Mouse (Mus musculus) midbrain, embryonic 15.5 days (tissue): ENCODE measurements around the gene Gm20605. TPM values are rescaled to one million over a fixed set of nuclear protein-coding genes. Genes with fewer than 3 reads are reported as not detected.

Source experiments
- ATAC-seq: fragments of 200-750 bp; cut with Nextera tagmentation; replicated peaks from 2 replicates; pipeline ENCODE4 v1.8.0; 2017; ENCODE audit warnings: moderate TSS enrichment
- H3K27ac ChIP-seq: fragments of 300-500 bp; sonication (generic); 2 replicates; pipeline ENCODE4 v1.5.1; 2015; ENCODE audit warnings: mild to moderate bottlenecking, inconsistent platforms
- H3K27me3 ChIP-seq: fragments of 300-500 bp; sonication (generic); replicated peaks from 2 replicates; pipeline ENCODE4 v1.6.1; 2015; ENCODE audit warnings: inconsistent platforms
- H3K36me3 ChIP-seq: fragments of 300-500 bp; sonication (generic); replicated peaks from 2 replicates; pipeline ENCODE4 v1.6.1; 2015; ENCODE audit warnings: inconsistent platforms
- H3K4me1 ChIP-seq: fragments of 300-500 bp; sonication (generic); 2 replicates; pipeline ENCODE4 v1.6.1; 2015; ENCODE audit warnings: inconsistent platforms
- H3K4me2 ChIP-seq: fragments of 300-500 bp; sonication (generic); 2 replicates; pipeline ENCODE4 v1.6.1; 2015; ENCODE audit warnings: inconsistent platforms, mild to moderate bottlenecking, moderate library complexity
- H3K4me3 ChIP-seq: fragments of 300-500 bp; sonication (generic); 2 replicates; pipeline ENCODE4 v1.5.1; 2015; ENCODE audit warnings: mild to moderate bottlenecking, inconsistent platforms
- H3K9ac ChIP-seq: fragments of 300-500 bp; sonication (generic); 2 replicates; pipeline ENCODE4 v1.6.1; 2015; ENCODE audit warnings: mild to moderate bottlenecking, inconsistent platforms
- H3K9me3 ChIP-seq: fragments of 300-500 bp; sonication (generic); 2 replicates; pipeline ENCODE4 v1.6.1; 2016; ENCODE audit warnings: inconsistent platforms
- WGBS: fragments of 180-500 bp; shearing (Covaris S2); methylation state at CpG from one replicate; pipeline ENCODE4 v1.1.7; 2015; ENCODE audit warnings: mixed read lengths; 5-methylcytosine and 5-hydroxymethylcytosine counted together
- polyA plus RNA-seq: library from polyadenylated mRNA; unstranded; fragments of >200 nt; fragmentation: Nextera tagmentation; extraction: Ambion mirVana; gene quantifications from 2 replicates; pipeline ENCODE4 v1.2.1, GENCODE M21; 2015

Gene Gm20605
- polyA plus RNA-seq, result 11.3 and 11.8 TPM in 2 replicates

DNA sequence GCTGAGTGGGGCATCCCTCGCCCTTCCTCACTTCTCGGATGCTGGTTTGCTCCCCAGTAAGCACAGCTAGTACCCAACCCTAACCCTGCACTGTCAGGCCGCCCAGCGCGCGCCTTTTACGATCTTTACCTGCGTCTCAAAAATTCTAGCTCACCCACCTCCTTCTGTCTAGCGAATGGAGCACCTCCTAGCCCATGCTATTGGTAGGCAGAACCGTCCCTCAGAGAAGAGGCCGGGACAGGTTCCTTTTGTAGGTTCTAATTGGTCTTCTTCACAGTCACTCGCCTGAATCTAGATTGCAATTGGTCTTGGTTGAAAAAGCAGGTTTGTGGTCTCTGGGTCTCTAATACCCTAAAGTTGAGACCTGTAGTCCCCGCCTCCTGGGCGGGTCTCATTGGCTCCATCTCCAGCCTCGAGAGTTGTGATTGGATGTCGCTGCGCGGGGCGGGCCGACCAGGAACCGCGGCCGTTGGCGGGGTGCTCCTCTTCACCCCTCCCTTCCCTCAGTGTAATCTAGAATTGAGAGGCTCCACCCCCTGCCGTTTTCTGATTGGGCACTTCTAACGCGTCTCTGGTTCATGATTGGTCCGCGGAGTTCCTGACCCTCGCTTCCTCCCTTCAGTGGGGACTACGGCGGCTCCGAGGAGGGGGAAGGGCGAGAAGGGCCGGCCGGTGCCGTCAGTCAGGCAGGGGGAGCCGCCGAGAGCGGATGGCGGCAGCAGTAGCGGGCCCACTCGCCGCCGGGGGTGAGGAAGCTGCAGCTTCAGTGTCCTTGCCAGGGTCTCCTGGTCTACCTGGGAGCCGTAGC lies at the start of gene Gm20605, which contains the start of the genes Fbxo24 and Lrch4:
TSS of gene Gm20605 (plus strand) at position 678 of the 808 bp plus-strand sequence.
TSS of gene Fbxo24 (minus strand) at position 505 of the 808 bp plus-strand sequence.
TSS of gene Lrch4 (plus strand) at position 624 of the 808 bp plus-strand sequence.
- under 1% methylated on average over 45 of the region's 46 CpGs for WGBS
- no peaks in the 10 kb centered on the region for H3K9me3 ChIP-seq

GRCm38 (mm10) chr5:137580246-137580645 lies 48.7 kb upstream of the Gm20605 start:
- ATAC-seq, result no peak
- Histone ChIP-seq H3K27me3 (no peaks in the 10 kb centered on the region), H3K4me3 (no peak overlapping the region), H3K9me3 (no peaks in the 10 kb centered on the region), H3K27ac (no peak overlapping the region), H3K9ac (no peak overlapping the region), H3K4me1 (peaks cover 16% of the 10 kb centered on the region), H3K36me3 (no peaks in the 10 kb centered on the region), H3K4me2 (no peak overlapping the region)
- 85% methylated on average over 6 of the region's 6 CpGs for WGBS

More for the DNA sequence above, at the start of gene Gm20605, which contains the start of the genes Fbxo24 and Lrch4:
- peak; percentile 99 for ATAC-seq
- Histone ChIP-seq H3K27ac (peak within 1 kb of the TSS; percentile 94), H3K4me3 (peak within 1 kb of the TSS; percentile 100), H3K4me2 (peak within 1 kb of the TSS; percentile 94), H3K36me3 (no peaks in the 10 kb centered on the region), H3K9ac (peak within 1 kb of the TSS; percentile 90), H3K27me3 (no peaks in the 10 kb centered on the region), H3K4me1 (peaks cover 43% of the 10 kb centered on the region)

- Histone ChIP-seq H3K4me1 (peaks cover 16% of the 10 kb centered on the region), H3K27ac (peak overlapping the region; percentile 84), H3K27me3 (no peaks in the 10 kb centered on the region), H3K4me3 (peak overlapping the region; percentile 41), H3K36me3 (no peaks in the 10 kb centered on the region), H3K9ac (peak overlapping the region; percentile 58), H3K4me2 (peak overlapping the region; percentile 64), H3K9me3 (no peaks in the 10 kb centered on the region)
- 43% methylated on average over 8 of the region's 8 CpGs for WGBS
- ATAC-seq, result 0 out of 2 replicates have a peak, but pooled peaks have one; percentile 20
Observed at GRCm38 (mm10) chr5:137582702-137583101, 46.3 kb upstream of the Gm20605 start.

- WGBS, result 15% methylated on average over 27 of the region's 27 CpGs
- Histone ChIP-seq H3K4me1 (peaks cover 16% of the 10 kb centered on the region), H3K36me3 (no peaks in the 10 kb centered on the region), H3K4me2 (peak overlapping the region; percentile 64), H3K27ac (peak overlapping the region; percentile 84), H3K27me3 (no peaks in the 10 kb centered on the region), H3K4me3 (peak overlapping the region; percentile 41), H3K9me3 (no peaks in the 10 kb centered on the region), H3K9ac (peak overlapping the region; percentile 58)
- peak; percentile 90 for ATAC-seq
Observed at GRCm38 (mm10) chr5:137583670-137584169, 45.3 kb upstream of the Gm20605 start.

GRCm38 (mm10) chr5:137584976-137585375 lies 44.0 kb upstream of the Gm20605 start:
- ATAC-seq, result no peak
- Histone ChIP-seq H3K9me3 (no peaks in the 10 kb centered on the region), H3K27ac (no peak overlapping the region), H3K4me1 (peaks cover 16% of the 10 kb centered on the region), H3K4me3 (no peak overlapping the region), H3K27me3 (no peaks in the 10 kb centered on the region), H3K36me3 (no peaks in the 10 kb centered on the region), H3K9ac (no peak overlapping the region), H3K4me2 (no peak overlapping the region)
- WGBS, result 36% methylated on average over 8 of the region's 8 CpGs

GRCm38 (mm10) chr5:137590507-137590906 lies 38.5 kb upstream of the Gm20605 start:
- no peak for ATAC-seq
- WGBS, result 78% methylated on average over 5 of the region's 5 CpGs
- H3K4me3 ChIP-seq, result no peak overlapping the region
- H3K9me3 ChIP-seq, result no peaks in the 10 kb centered on the region
- H3K4me2 ChIP-seq, result no peak overlapping the region
- H3K27me3 ChIP-seq, result no peaks in the 10 kb centered on the region
- no peak overlapping the region for H3K9ac ChIP-seq
- no peak overlapping the region for H3K27ac ChIP-seq
- no peaks in the 10 kb centered on the region for H3K36me3 ChIP-seq
- H3K4me1 ChIP-seq, result no peaks in the 10 kb centered on the region

GRCm38 (mm10) chr5:137595921-137596320 lies 33.1 kb upstream of the Gm20605 start:
- Histone ChIP-seq H3K27ac (no peak overlapping the region), H3K36me3 (0 out of 2 replicates have a peak, but pooled peaks cover 3% of the 10 kb centered on the region), H3K4me1 (peaks cover 21% of the 10 kb centered on the region), H3K9me3 (no peaks in the 10 kb centered on the region), H3K27me3 (no peaks in the 10 kb centered on the region), H3K4me3 (no peak overlapping the region), H3K4me2 (no peak overlapping the region), H3K9ac (no peak overlapping the region)
- no peak for ATAC-seq
- WGBS, result 63% methylated on average over 7 of the region's 7 CpGs

DNA sequence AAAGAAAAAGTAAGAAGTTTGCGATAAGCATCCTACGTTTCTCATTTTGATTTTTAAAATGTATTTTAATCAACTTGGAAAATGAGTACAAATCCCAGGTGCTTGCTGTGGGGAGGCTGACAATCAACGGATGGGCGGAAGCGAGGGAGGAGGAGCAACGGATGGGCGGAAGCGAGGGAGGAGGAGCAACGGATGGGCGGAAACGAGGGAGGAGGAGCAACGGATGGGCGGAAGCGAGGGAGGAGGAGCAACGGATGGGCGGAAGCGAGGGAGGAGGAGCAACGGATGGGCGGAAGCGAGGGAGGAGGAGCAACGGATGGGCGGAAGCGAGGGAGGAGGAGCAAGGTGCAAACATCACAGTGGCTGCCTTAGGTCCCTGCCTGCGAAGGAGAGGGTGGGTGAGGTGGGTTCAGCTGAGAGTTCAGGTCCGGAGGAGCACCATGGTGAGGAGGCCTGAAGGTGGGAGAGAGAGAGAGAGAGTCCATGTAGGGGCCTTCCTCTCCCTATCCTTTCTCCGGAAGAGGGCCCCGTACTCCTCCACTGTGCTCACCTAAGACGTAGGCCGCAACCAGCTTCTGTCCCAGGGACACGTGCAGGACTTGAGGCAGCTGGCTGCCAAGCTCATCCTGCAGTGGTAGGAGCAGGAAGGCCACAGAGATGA lies 32.2 kb upstream of the Gm20605 start:
- peaks cover 26% of the 10 kb centered on the region for H3K4me1 ChIP-seq
- H3K9me3 ChIP-seq, result no peaks in the 10 kb centered on the region
- H3K27me3 ChIP-seq, result no peaks in the 10 kb centered on the region
- 0 out of 2 replicates have a peak overlapping the region, but pooled peaks have one; percentile 8 for H3K4me3 ChIP-seq
- no peak for ATAC-seq
- no peak overlapping the region for H3K27ac ChIP-seq
- H3K9ac ChIP-seq, result no peak overlapping the region
- H3K4me2 ChIP-seq, result peak overlapping the region; percentile 30
- WGBS, result 35% methylated on average over 28 of the region's 30 CpGs
- H3K36me3 ChIP-seq, result 0 out of 2 replicates have a peak, but pooled peaks cover 3% of the 10 kb centered on the region

DNA sequence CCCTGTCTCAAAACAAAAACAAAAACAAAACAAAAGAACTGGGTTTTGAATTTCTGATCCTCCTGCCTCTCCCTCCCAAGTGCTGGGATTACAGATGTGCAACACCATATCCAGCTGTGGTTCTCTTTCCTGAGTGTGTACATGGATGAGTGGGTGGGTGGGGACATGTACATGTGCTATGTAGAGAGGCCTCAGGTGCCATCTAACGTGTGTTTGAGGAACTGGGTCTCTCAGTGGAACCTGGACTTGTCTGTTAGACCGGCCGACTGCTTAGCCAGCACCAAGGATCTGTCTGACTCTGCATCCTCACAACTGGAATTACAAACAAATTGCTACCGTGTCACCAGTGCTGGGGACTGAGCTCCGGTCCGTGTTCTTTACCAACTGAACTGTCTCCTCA lies 31.4 kb upstream of the Gm20605 start:
- no peaks in the 10 kb centered on the region for H3K27me3 ChIP-seq
- no peak for ATAC-seq
- no peak overlapping the region for H3K27ac ChIP-seq
- 96% methylated on average over 6 of the region's 6 CpGs for WGBS
- H3K9ac ChIP-seq, result no peak overlapping the region
- H3K4me2 ChIP-seq, result no peak overlapping the region
- H3K4me3 ChIP-seq, result no peak overlapping the region
- H3K4me1 ChIP-seq, result peaks cover 31% of the 10 kb centered on the region
- H3K9me3 ChIP-seq, result no peaks in the 10 kb centered on the region
- 0 out of 2 replicates have a peak, but pooled peaks cover 3% of the 10 kb centered on the region for H3K36me3 ChIP-seq

DNA sequence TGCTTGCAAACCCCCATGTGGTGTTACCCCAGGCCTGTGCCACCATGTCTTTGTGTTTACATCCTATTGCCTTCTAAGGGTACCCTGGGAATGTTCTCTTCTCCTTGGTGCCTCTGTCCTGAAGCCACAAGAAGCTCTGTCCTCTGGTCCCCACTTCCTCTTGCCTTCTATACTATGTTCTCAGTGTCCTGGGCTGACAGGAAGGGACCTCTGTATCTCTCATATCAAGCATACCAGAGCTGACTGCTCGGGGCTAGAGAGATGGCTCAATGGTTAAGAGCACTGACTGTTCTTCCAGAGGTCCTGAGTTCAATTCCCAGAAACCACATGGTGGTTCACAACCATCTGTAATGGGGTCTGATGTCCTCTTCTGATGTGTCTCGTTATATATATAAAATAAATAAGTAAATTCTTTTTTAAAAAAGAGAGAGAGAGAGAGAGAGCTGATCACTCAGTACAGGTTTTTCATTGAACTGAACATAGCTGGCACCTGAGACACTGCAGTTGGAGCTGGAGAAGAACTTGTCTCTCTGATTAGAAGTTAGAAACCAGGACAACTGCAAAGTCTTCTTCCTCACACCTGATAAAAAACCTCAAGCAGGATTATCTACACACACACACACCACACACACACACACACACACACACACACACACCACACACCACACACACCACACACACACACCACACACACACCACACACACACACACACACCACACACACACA lies 30.7 kb upstream of the Gm20605 start:
- WGBS, result 82% methylated on average over 2 of the region's 2 CpGs
- H3K4me2 ChIP-seq, result no peak overlapping the region
- H3K4me3 ChIP-seq, result no peak overlapping the region
- no peaks in the 10 kb centered on the region for H3K27me3 ChIP-seq
- H3K36me3 ChIP-seq, result 0 out of 2 replicates have a peak, but pooled peaks cover 3% of the 10 kb centered on the region
- ATAC-seq, result no peak
- H3K9ac ChIP-seq, result no peak overlapping the region
- H3K4me1 ChIP-seq, result peaks cover 33% of the 10 kb centered on the region
- H3K27ac ChIP-seq, result no peak overlapping the region
- no peaks in the 10 kb centered on the region for H3K9me3 ChIP-seq

GRCm38 (mm10) chr5:137599600-137599999 lies 29.4 kb upstream of the Gm20605 start:
- no peak for ATAC-seq
- 53% methylated on average over 9 of the region's 9 CpGs for WGBS
- Histone ChIP-seq H3K9ac (peak overlapping the region; percentile 95), H3K36me3 (0 out of 2 replicates have a peak, but pooled peaks cover 3% of the 10 kb centered on the region), H3K4me3 (peak overlapping the region; percentile 78), H3K27me3 (no peaks in the 10 kb centered on the region), H3K4me1 (peaks cover 33% of the 10 kb centered on the region), H3K9me3 (no peaks in the 10 kb centered on the region), H3K4me2 (peak overlapping the region; percentile 95), H3K27ac (no peak overlapping the region)
